Mouse (Mus musculus) liver (tissue): ENCODE data around the gene Sntg2.

Experiments
- DNase-seq: peaks from one replicate; pipeline ENCODE4 v3.0.0-alpha.2; 2020; ENCODE audit warnings: mixed read lengths

Sntg2 gene

DNA sequence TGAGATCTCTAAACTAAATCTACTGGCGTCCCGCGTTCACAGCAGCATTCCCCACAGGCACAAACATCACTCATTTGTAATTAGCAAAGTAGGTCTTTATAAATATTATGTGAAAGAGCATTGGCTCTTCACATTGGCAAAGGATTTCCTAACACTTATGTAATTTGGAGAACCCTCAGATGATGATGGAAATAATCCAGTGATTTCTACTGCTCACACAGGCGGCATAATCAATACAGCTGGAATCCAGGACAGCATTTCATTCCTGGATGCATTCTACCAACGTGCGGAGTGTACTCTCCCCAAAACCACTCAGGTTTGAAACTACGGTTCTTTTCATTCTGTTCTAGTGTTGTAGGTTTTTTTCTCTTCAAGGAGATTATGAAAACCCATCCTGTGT is 172.6 kb downstream of the Sntg2 start:
- no peak for DNase-seq

DNA sequence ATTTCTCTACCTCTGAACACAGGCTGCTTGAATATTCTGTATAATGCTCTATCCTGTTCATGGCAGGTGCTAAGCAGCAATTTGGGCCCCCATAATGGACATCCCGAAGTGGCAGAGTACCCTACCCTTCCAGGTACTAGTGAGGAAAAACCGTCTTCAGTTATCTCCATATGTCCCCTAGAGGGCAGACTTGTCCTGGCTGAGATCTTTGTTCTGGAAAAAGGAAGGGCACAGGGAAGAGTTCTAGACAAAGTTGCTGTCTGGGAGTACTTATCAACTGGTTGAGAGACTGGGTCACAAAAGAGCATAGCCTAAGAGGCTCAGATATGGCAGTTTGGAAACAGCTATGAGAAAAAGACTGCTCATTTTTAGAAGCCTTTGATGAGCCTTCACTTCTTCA is 173.4 kb downstream of the Sntg2 start:
- DNase-seq: no peak

DNA sequence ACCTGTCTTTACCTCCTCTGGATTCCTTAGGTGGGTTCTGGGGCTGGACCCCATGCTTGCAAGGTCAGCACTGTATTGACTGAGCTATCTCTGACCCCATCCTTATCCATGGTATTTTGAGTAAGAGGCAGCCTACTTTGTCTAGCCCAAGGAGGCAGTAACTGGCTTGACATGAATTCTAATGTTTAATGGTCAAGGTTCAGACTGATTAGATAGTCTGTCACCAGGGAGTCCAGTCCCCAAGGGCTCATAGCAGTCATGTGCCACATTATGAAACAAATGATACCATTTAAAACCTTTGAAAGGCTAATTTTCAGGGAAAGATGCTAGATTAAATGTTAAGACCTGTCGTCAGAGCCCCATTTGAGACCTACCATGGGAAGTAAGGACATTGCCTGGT is 174.9 kb downstream of the Sntg2 start:
- no peak for DNase-seq

DNA sequence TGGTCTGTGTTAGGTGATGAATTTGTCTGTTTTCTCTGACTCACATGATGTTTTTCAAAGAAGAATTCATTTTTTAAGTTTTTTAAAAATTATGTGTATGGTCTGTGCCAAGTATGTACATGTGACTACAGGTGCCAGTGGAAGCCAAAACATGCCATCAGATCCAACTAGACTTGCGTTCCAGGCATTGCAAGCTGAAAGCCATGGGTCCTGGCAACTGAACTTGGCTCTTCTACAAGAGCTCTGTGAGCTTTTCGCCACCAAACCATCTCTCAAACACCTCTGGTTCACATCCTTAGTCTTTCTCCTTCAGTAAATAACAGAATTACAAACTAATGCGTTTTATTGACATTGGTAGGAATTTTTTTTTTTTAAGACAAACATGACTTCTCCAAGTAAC is 191.5 kb downstream of the Sntg2 start:
- DNase-seq: no peak

DNA sequence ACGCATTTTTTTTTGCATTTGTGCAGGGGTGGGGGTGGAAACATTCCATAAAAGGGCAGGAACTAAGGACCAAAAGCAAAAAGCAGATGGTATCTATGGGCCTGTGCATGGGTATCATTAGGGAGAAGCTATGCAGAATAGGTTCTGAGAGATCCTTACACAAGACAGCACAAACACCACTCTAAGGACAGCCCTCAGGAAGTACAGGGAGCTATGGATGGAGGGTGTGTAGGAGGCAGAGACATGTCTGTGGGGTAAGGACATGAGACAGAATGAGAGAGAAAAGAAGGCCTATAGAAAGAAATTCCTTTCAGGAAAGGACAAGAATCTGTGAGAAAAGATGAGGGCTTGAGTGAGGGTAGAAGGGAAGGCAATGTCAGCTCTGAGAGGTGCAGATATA is 193.6 kb downstream of the Sntg2 start:
- DNase-seq: no peak

DNA sequence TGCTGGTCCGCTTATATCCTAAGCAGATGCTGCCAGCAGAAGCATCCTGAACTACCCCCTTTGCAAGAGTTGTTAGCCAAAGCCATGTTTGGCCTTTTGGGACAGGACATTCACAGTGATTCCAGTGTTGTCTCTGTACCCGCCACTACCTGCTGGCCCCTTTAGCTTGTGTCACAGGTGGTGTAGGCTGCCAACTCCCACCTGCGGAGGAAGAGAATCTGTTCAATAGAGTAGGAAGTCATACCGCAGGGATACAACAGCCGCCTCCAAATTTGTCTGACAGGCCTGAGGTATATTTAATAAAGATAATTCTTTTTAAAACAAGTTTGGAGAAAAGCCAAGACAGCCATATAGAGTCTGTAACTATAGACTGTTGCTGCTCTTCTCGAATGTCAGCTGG is 195.2 kb downstream of the Sntg2 start:
- no peak for DNase-seq

DNA sequence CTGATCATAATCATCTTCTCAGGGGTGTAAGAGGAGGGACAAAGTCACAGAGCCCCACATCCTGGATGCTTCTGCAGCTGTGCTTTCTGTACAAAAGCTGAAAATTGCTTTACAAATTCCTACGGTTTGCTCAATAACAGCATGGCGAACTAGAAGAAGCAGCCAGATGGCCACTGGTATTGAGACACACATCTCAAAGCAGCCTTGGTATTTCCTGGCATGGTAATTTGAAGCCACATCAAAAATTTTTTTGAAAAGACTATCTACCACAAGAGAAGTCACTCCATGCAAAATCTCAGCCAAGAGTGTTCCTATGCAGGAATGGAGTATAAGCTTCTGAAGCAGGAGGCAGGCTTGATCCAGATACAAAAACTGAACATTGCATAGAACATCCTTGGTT is 195.6 kb downstream of the Sntg2 start:
- no peak for DNase-seq

DNA sequence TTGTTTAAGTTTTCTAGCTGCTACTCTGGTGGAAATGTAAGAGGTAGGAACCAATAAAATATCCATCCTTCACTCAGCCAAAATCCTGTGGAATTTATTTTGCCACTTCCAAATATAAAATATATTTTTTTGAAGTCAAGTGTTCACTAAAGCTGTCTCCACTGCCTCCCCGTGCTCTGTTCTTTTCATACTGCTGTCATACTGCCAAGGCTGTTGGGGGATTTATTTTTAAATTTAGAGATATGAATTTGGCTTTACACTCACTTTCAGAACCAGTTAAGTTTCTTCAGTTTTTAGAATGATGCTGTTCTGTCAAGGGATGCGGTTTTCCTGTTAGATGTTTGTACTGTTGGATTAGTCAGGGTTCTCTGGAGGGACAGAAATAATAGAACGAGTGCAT is 204.7 kb downstream of the Sntg2 start:
- DNase-seq: no peak

DNA sequence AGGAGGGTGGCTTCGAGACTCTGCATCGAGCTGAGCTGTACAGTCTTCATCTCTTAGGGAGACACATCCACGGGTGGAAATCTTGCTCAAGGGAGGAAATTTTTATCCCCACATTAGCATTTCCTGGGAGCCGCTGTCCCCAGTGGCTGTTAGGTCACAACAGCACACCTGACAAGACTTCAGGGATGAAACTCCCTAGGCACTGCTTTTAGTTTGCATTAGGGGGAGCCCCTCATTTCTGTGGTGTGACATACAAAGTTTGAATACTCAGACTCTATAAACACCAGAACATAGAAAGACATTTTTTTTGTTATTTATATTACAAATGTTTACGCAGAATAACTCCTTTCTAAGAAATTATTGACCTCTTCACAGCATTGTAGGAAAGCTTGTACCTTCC is 208.6 kb downstream of the Sntg2 start:
- no peak for DNase-seq

DNA sequence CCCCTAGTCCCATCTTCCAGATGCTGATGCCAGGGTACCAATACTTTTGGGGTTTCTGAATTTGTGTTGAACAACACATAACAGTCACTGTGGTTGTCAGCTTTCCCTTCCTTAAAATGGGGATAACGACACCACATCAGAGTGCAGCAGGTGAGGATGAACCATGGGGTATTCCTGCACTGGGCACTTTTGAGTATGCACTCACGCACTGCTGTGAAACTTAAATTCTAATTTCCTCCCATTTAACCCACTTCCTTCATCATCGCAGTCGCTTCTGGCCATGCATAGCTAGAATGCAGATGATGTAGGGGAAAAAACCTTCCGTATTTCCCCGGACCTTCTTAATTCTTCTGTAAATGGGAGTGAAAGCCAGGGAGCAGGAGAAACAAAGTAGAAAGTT is 209.2 kb downstream of the Sntg2 start:
- DNase-seq: no peak

DNA sequence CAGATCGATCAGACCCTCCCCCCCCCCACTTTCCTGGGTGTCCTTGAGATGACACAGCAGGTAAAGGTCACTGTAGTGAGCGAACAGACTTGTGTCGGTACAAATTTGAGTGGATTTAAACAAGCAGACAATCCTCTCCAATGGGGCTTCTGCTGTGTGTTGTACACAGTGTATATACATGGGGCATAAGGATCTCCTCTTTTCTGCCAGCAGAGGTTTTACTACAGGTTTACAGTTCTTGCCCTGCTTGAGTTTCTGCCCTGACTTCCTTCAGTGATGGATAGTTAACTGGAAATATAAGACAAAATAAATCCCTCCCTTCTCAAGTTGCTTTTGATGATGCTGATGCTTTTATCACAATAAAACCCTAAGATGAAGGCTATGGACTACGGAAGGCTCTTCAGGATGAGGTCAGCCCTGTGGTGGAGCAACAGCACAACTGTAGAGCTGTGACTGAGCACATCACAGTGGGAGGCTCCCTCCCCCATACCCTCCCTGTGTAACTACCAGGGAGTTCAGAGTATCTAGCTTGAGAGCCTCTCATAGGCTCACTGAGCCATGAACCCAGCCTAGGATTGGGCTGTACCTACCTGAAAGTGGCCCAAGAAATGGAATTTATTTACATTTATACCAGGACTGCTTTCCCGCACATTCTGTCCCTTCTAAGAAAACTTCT is 211.3 kb downstream of the Sntg2 start:
- DNase-seq: no peak

DNA sequence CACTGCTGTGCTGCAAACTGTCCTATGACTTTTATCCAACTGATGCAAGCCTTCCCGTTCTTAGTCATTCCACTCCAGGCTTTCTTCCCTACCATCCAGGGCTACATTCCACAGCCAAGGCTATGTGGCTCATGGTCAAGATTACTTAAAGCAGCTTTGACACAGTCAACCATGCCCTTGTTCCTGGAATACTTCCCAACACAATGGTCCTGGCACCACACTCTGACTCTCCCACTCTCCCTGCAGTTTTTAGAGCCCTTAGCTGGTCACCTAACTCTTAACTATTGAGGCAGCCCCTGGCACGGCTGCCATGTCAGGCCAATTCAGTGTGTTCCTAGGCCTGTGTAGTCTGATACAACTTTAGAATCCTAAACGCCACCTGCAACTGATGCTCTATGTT is 212.7 kb downstream of the Sntg2 start:
- DNase-seq: no peak

DNA sequence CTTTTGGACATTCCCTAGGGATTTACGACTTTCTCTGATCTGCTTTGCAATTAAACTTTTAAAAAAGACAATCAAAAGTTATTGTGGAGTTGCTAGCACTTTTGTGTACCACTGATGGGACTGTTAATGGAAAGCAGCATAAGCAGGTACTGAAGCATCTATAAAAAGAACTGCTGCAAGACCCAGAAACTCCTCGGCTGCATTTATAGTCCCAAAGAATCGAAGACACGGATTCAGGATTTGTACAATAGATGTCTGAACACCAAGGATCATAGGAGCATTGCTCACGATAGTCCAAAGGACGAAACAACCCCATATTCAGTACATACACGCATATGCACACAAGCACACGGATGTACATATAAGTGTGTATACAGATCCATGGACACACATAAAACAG is 213.4 kb downstream of the Sntg2 start:
- DNase-seq: no peak

DNA sequence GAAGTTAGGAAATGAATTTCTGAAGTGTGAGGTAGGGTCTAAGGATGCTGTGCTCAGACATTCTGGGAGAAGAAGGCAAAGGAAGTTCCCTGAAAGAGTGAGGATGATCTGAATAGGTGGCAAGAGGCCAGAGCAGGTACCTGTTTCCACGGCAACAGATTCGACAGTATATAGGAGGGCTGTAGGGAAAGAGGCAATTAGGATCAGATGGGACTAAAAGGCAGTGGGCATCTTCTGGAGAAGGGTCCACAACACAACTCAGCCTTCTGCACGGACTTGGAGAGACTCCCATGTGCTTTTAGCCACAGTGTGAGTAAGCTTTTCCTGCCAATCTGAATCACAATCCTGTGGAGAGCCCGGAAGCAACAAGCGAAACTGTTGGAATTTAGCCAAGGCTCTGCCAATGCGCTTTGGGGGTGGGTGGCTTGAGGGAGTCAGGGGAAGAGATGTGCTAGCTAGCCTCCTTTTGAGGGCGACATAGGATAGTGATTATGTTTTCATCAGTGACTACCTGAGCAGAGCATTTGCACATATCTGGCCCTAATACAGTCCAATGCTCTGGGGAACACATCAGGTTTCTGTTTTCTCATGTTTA is 219.0 kb downstream of the Sntg2 start:
- no peak for DNase-seq

DNA sequence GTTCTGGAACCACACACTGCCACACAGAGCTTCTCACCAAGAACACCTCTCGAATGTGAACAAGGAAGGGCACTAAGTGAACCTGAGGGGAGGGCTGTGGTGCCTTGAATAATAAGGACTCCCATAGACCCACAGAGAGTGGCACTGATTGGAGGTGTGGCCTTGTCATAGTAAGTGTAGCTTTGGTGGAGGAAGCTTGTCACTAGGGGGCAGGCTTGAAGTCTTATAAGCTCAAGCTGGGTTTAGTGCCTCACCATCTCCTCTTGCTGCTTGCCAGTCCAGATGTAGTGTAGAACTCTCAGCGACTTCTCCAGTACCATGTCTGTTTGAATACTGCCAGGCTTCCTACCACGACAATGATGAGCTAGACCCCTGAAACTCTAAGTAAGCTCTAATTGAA is 231.1 kb downstream of the Sntg2 start:
- DNase-seq: no peak

DNA sequence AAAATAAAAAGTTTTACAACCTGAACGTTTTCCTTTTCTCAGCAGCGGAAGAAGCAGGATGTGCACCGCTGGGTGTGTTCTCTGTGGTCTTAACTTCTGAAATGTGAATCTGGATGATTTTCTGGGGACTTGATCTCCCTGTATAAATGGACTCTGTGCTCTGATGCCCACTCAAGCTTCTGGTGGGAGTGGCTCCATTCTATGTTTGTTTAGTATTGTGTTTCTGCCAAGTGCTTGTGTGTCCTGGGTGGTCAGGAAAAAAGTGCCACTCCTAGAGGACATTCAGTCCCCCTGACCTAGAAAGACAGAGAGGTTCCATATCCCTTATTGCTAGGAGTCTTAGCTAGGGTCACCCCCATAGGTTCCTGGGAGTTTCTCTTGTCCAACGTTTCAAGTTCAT is 240.7 kb downstream of the Sntg2 start, which contains the start of gene Tpo:
Gene Tpo (minus strand): TSS at position 101 of the 400 bp plus-strand sequence.
- DNase-seq: no peak

DNA sequence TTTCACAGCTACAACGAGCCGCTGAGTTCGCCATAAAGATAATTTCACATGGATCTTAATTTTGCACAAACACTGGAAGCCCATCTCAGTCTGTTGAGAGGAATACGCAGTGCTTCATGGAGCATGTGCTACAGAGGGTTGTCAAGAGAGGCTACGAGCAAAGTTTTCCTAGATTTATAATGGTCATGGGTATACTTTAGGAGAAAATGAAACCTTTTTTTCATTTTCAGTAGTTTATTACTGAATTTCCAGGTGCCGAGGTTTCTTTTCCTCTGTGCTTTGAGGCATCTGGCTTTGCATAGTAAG is 243.8 kb downstream of the Sntg2 start:
- no peak for DNase-seq

DNA sequence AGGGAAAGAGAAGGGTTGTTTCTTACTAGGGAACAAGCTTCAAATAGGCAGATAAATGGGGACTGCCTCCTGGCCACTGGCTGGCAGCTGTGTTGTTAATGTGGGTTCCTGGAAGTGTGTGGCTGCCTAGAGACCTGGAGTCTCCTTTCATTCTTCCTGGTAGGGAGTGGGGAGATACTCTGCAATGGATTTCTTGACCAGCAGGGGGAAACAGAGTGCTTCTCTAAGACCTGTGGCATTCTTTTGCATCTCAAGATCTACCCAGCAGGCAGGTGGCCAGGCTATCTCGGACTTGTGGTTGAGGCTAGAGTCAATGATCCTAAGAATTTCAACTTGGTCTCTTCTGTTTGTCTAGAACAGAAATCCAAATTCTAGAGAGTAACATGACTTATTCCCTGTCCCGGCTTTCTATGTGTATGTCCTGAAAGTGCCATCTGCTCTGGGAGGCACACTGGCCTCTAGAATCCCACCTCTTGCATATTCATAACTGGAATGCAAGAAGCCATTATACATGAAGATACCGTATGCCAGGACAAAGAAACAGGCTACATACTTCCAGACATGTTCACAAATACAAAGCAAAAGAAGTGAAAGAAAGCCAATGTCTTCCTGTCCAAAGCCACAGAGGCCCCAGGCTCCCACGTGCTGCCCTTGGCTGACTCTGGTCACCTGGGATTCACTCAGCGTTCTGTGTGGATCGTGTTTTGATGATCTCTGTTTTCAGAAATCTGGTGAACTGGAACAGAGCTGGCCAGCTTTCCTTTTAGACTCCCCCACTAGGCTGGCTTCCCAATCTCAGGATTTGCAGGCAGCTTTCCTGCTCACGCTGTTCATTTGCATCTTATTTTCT is 244.4 kb downstream of the Sntg2 start:
- peak; percentile 9 for DNase-seq
